Mouse (Mus musculus) kidney, postnatal 0 days (tissue): ENCODE results near the gene Ncoa5. TPM values are rescaled to one million over a fixed set of nuclear protein-coding genes. Genes with fewer than 3 reads are reported as not detected.
A peak's percentile ranks its signal among the peaks of the same experiment; 100 is the strongest.

ENCODE experiments used
- ATAC-seq: fragments of 200-750 bp; cut with Nextera tagmentation; replicated peaks from 2 replicates; pipeline ENCODE4 v1.8.0; 2017; ENCODE audit warnings: low read depth, moderate number of reproducible peaks, moderate TSS enrichment, moderate library complexity; ENCODE audit not compliant: low FRiP score
- DNase-seq: peaks from one replicate; pipeline ENCODE4 v3.0.0-alpha.2; 2016; ENCODE audit warnings: low spot score
- H3K27ac ChIP-seq: fragments of 300-500 bp; sonication (generic); 2 replicates; pipeline ENCODE4 v1.5.1; 2014; ENCODE audit warnings: mild to moderate bottlenecking
- H3K27me3 ChIP-seq: fragments of 300-500 bp; sonication (generic); 2 replicates; pipeline ENCODE4 v1.6.1; 2014; ENCODE audit warnings: low read length, mixed read lengths; ENCODE audit not compliant: insufficient read depth
- H3K36me3 ChIP-seq: fragments of 300-500 bp; sonication (generic); 2 replicates; pipeline ENCODE4 v1.6.1; 2014; ENCODE audit warnings: low read length, mixed read lengths; ENCODE audit not compliant: insufficient read depth
- H3K4me1 ChIP-seq: fragments of 300-500 bp; sonication (generic); replicated peaks from 2 replicates; pipeline ENCODE4 v1.6.1; 2014; ENCODE audit warnings: antibody characterized with exemption, low read length, mixed read lengths; ENCODE audit not compliant: insufficient read depth
- H3K4me2 ChIP-seq: fragments of 300-500 bp; sonication (generic); 2 replicates; pipeline ENCODE4 v1.6.1; 2014; ENCODE audit warnings: mild to moderate bottlenecking, low read length, moderate library complexity, mixed read lengths
- H3K4me3 ChIP-seq: fragments of 300-500 bp; sonication (generic); replicated peaks from 2 replicates; pipeline ENCODE4 v1.5.1; 2014; ENCODE audit warnings: low read depth, low read length
- H3K9ac ChIP-seq: fragments of 300-500 bp; sonication (generic); 2 replicates; pipeline ENCODE4 v1.6.1; 2014; ENCODE audit warnings: low read depth, low read length
- H3K9me3 ChIP-seq: fragments of 300-500 bp; sonication (generic); replicated peaks from 2 replicates; pipeline ENCODE4 v1.6.1; 2016; ENCODE audit warnings: low read length, inconsistent platforms, mixed read lengths
- CTCF ChIP-seq: IDR thresholded peaks from 2 replicates; pipeline ENCODE4 v1.5.1; 2016; ENCODE audit warnings: antibody characterized with exemption, low read depth, mild to moderate bottlenecking, moderate library complexity
- WGBS: fragments of 180-500 bp; shearing (Covaris S2); extraction: QIAGEN DNeasy Blood & Tissue Kit; methylation state at CpG from one replicate; pipeline ENCODE4 v1.1.7; 2014; 5-methylcytosine and 5-hydroxymethylcytosine counted together
- polyA plus RNA-seq: library from polyadenylated mRNA; unstranded; fragments of >200 nt; fragmentation: Nextera tagmentation; extraction: Ambion mirVana; gene quantifications from 2 replicates; pipeline ENCODE4 v1.2.1, GENCODE M21; 2015

Gene Ncoa5
- polyA plus RNA-seq, 1 experiment from 2014 or later, result 35.6 TPM

GRCm38 (mm10) chr2:165061638-165062433 lies 27.2 kb upstream of the Ncoa5 start:
- ATAC-seq (no peak), DNase-seq (peak; percentile 79)
- H3K4me2 ChIP-seq, result 0 out of 2 replicates have a peak overlapping the region, but pooled peaks have one; percentile 27
- H3K27ac ChIP-seq, result peak overlapping the region; percentile 56
- TF ChIP-seq CTCF, result no peak
- no peak overlapping the region for H3K4me3 ChIP-seq
- no peaks in the 10 kb centered on the region for H3K27me3 ChIP-seq
- H3K36me3 ChIP-seq, result no peaks in the 10 kb centered on the region
- H3K4me1 ChIP-seq, result 0 out of 2 replicates have a peak, but pooled peaks cover under 1% of the 10 kb centered on the region
- 49% methylated on average over 16 of the region's 16 CpGs for WGBS
- no peaks in the 10 kb centered on the region for H3K9me3 ChIP-seq
- no peak overlapping the region for H3K9ac ChIP-seq

GRCm38 (mm10) chr2:165059961-165060360 lies 25.3 kb upstream of the Ncoa5 start:
- peaks cover 8% of the 10 kb centered on the region for H3K4me1 ChIP-seq
- H3K4me2 ChIP-seq, result no peak overlapping the region
- no peaks in the 10 kb centered on the region for H3K27me3 ChIP-seq
- H3K36me3 ChIP-seq, result no peaks in the 10 kb centered on the region
- H3K9me3 ChIP-seq, result no peaks in the 10 kb centered on the region
- DNase-seq (no peak), ATAC-seq (no peak)
- no peak overlapping the region for H3K27ac ChIP-seq
- H3K9ac ChIP-seq, result no peak overlapping the region
- H3K4me3 ChIP-seq, result no peak overlapping the region
- TF ChIP-seq CTCF, result no peak
- 90% methylated on average over 4 of the region's 4 CpGs for WGBS

- H3K27ac ChIP-seq, result no peak overlapping the region
- H3K27me3 ChIP-seq, result no peaks in the 10 kb centered on the region
- no peak overlapping the region for H3K9ac ChIP-seq
- H3K9me3 ChIP-seq, result no peaks in the 10 kb centered on the region
- no peaks in the 10 kb centered on the region for H3K36me3 ChIP-seq
- DNase-seq (no peak), ATAC-seq (no peak)
- H3K4me2 ChIP-seq, result peak overlapping the region; percentile 55
- 83% methylated on average over 14 of the region's 14 CpGs for WGBS
- peaks cover 8% of the 10 kb centered on the region for H3K4me1 ChIP-seq
- H3K4me3 ChIP-seq, result peak overlapping the region; percentile 44; the same call in 1 of the 2 replicates
- no peak for TF ChIP-seq CTCF
These were observed 21.9 kb upstream of the Ncoa5 start for GRCm38 (mm10) chr2:165056377-165057085.

GRCm38 (mm10) chr2:165055905-165056304 lies 21.2 kb upstream of the Ncoa5 start:
- Histone ChIP-seq H3K27me3 (no peaks in the 10 kb centered on the region), H3K4me2 (peak overlapping the region; percentile 55), H3K4me1 (peaks cover 8% of the 10 kb centered on the region), H3K9ac (peak overlapping the region; percentile 41; the same call in 1 of the 2 replicates), H3K36me3 (no peaks in the 10 kb centered on the region), H3K27ac (peak overlapping the region; percentile 56; the same call in 1 of the 2 replicates), H3K9me3 (no peaks in the 10 kb centered on the region), H3K4me3 (peak overlapping the region; percentile 44)
- DNase-seq (peak; percentile 47), ATAC-seq (peak; percentile 49; the same call in 1 of the 2 replicates)
- no peak for TF ChIP-seq CTCF
- WGBS, result 6% methylated on average over 7 of the region's 7 CpGs

- Histone ChIP-seq H3K4me3 (peak within 1 kb of the TSS; percentile 44), H3K4me2 (peak within 1 kb of the TSS; percentile 55), H3K9ac (peak within 1 kb of the TSS; percentile 41; the same call in 1 of the 2 replicates), H3K9me3 (no peaks in the 10 kb centered on the region), H3K36me3 (no peaks in the 10 kb centered on the region), H3K27ac (peak within 1 kb of the TSS; percentile 56; the same call in 1 of the 2 replicates), H3K4me1 (peaks cover 8% of the 10 kb centered on the region), H3K27me3 (no peaks in the 10 kb centered on the region)
- TF ChIP-seq CTCF, result no peak
- peak; percentile 89 for DNase-seq
- WGBS, result 12% methylated on average over 25 of the region's 25 CpGs
- peak; percentile 66; the same call in 1 of the 2 replicates for ATAC-seq
These were observed 20.5 kb upstream of the Ncoa5 start, which contains the start of gene Cd40 for GRCm38 (mm10) chr2:165054888-165055852. Cd40 (plus strand) TSS chr2:165055627.
